Mouse (Mus musculus): ENCODE results near the gene Gm28308. TPM values are rescaled to one million over a fixed set of nuclear protein-coding genes. Genes with fewer than 3 reads are reported as not detected.

Gm28308 gene
- polyA plus RNA-seq, 1 experiment: not detected

GRCm38 (mm10) chr6:52173648-52174047 is 39.5 kb downstream of the Gm28308 start:
- Histone ChIP-seq H3K4me3 (replicated peaks) (no peak overlapping the region), H3K4me1 (ENCODE audit: control insufficient read depth) (no peaks in the 10 kb centered on the region), H3K9me3 (ENCODE audit: control insufficient read depth, low read length) (peaks cover 2% of the 10 kb centered on the region; the same call in 1 of the 2 replicates), H3K27me3 (ENCODE audit: control insufficient read depth) (peaks cover 100% of the 10 kb centered on the region), H3K36me3 (ENCODE audit: control insufficient read depth) (no peaks in the 10 kb centered on the region)
- TF ChIP-seq TAL1 (IDR thresholded peaks at IDR 0.05; ENCODE audit: low read length): no peak
- no peak for TF ChIP-seq GATA1 (IDR thresholded peaks at IDR 0.05; ENCODE audit: low read length)

GRCm38 (mm10) chr6:52172501-52172900 is 40.6 kb downstream of the Gm28308 start:
- Histone ChIP-seq H3K36me3 (ENCODE audit: control insufficient read depth) (no peaks in the 10 kb centered on the region), H3K9me3 (ENCODE audit: control insufficient read depth, low read length) (peaks cover 2% of the 10 kb centered on the region; the same call in 1 of the 2 replicates), H3K4me3 (replicated peaks) (no peak overlapping the region), H3K4me1 (ENCODE audit: control insufficient read depth) (no peaks in the 10 kb centered on the region), H3K27me3 (ENCODE audit: control insufficient read depth) (peaks cover 100% of the 10 kb centered on the region)
- TF ChIP-seq TAL1 (IDR thresholded peaks at IDR 0.05; ENCODE audit: low read length) (no peak), GATA1 (IDR thresholded peaks at IDR 0.05; ENCODE audit: low read length) (no peak)

- Histone ChIP-seq H3K36me3 (ENCODE audit: control insufficient read depth) (no peaks in the 10 kb centered on the region), H3K4me3 (replicated peaks) (no peak overlapping the region), H3K4me1 (ENCODE audit: control insufficient read depth) (no peaks in the 10 kb centered on the region), H3K27me3 (ENCODE audit: control insufficient read depth) (peaks cover 100% of the 10 kb centered on the region), H3K9me3 (ENCODE audit: control insufficient read depth, low read length) (no peaks in the 10 kb centered on the region; the same call in 1 of the 2 replicates)
- no peak for TF ChIP-seq GATA1 (IDR thresholded peaks at IDR 0.05; ENCODE audit: low read length)
- no peak for TF ChIP-seq TAL1 (IDR thresholded peaks at IDR 0.05; ENCODE audit: low read length)
Measured at GRCm38 (mm10) chr6:52171938-52172337, 41.2 kb downstream of the Gm28308 start.

- Histone ChIP-seq H3K4me3 (replicated peaks) (no peak overlapping the region), H3K4me1 (ENCODE audit: control insufficient read depth) (no peaks in the 10 kb centered on the region), H3K9me3 (ENCODE audit: control insufficient read depth, low read length) (no peaks in the 10 kb centered on the region; the same call in 1 of the 2 replicates), H3K36me3 (ENCODE audit: control insufficient read depth) (no peaks in the 10 kb centered on the region), H3K27me3 (ENCODE audit: control insufficient read depth) (peaks cover 100% of the 10 kb centered on the region)
- TF ChIP-seq TAL1 (IDR thresholded peaks at IDR 0.05; ENCODE audit: low read length) (no peak), GATA1 (IDR thresholded peaks at IDR 0.05; ENCODE audit: low read length) (no peak)
Measured at GRCm38 (mm10) chr6:52171331-52171730, 41.8 kb downstream of the Gm28308 start.

GRCm38 (mm10) chr6:52170898-52171223 is 42.3 kb downstream of the Gm28308 start:
- peaks cover 100% of the 10 kb centered on the region for H3K27me3 ChIP-seq (ENCODE audit: control insufficient read depth)
- no peaks in the 10 kb centered on the region; the same call in 1 of the 2 replicates for H3K9me3 ChIP-seq (ENCODE audit: control insufficient read depth, low read length)
- TF ChIP-seq TAL1 (IDR thresholded peaks at IDR 0.05; ENCODE audit: low read length): no peak
- TF ChIP-seq GATA1 (IDR thresholded peaks at IDR 0.05; ENCODE audit: low read length): no peak
- no peaks in the 10 kb centered on the region for H3K36me3 ChIP-seq (ENCODE audit: control insufficient read depth)
- H3K4me3 ChIP-seq (replicated peaks): no peak overlapping the region
- H3K4me1 ChIP-seq (ENCODE audit: control insufficient read depth): no peaks in the 10 kb centered on the region

GRCm38 (mm10) chr6:52170166-52170897 is 42.8 kb downstream of the Gm28308 start:
- Histone ChIP-seq H3K27me3 (ENCODE audit: control insufficient read depth) (peaks cover 100% of the 10 kb centered on the region), H3K4me3 (replicated peaks) (no peak overlapping the region), H3K36me3 (ENCODE audit: control insufficient read depth) (no peaks in the 10 kb centered on the region), H3K4me1 (ENCODE audit: control insufficient read depth) (no peaks in the 10 kb centered on the region), H3K9me3 (ENCODE audit: control insufficient read depth, low read length) (no peaks in the 10 kb centered on the region; the same call in 1 of the 2 replicates)
- TF ChIP-seq GATA1 (IDR thresholded peaks at IDR 0.05; ENCODE audit: low read length) (no peak), TAL1 (IDR thresholded peaks at IDR 0.05; ENCODE audit: low read length) (no peak)

GRCm38 (mm10) chr6:52169499-52170165 is 43.5 kb downstream of the Gm28308 start:
- no peaks in the 10 kb centered on the region for H3K36me3 ChIP-seq (ENCODE audit: control insufficient read depth)
- H3K4me1 ChIP-seq (ENCODE audit: control insufficient read depth): no peaks in the 10 kb centered on the region
- no peak overlapping the region for H3K4me3 ChIP-seq (replicated peaks)
- TF ChIP-seq TAL1 (IDR thresholded peaks at IDR 0.05; ENCODE audit: low read length) (no peak), GATA1 (IDR thresholded peaks at IDR 0.05; ENCODE audit: low read length) (no peak)
- peaks cover 100% of the 10 kb centered on the region for H3K27me3 ChIP-seq (ENCODE audit: control insufficient read depth)
- no peaks in the 10 kb centered on the region; the same call in 1 of the 2 replicates for H3K9me3 ChIP-seq (ENCODE audit: control insufficient read depth, low read length)

- Histone ChIP-seq H3K4me1 (ENCODE audit: control insufficient read depth) (no peaks in the 10 kb centered on the region), H3K36me3 (ENCODE audit: control insufficient read depth) (no peaks in the 10 kb centered on the region), H3K27me3 (ENCODE audit: control insufficient read depth) (peaks cover 100% of the 10 kb centered on the region), H3K9me3 (ENCODE audit: control insufficient read depth, low read length) (no peaks in the 10 kb centered on the region; the same call in 1 of the 2 replicates), H3K4me3 (replicated peaks) (no peak overlapping the region)
- TF ChIP-seq GATA1 (IDR thresholded peaks at IDR 0.05; ENCODE audit: low read length) (no peak), TAL1 (IDR thresholded peaks at IDR 0.05; ENCODE audit: low read length) (no peak)
Measured at GRCm38 (mm10) chr6:52168191-52169055, 44.7 kb downstream of the Gm28308 start.
